Mouse (Mus musculus) midbrain, postnatal 0 days (tissue): ENCODE data around the gene Cacna1c. TPM values are rescaled to one million over a fixed set of nuclear protein-coding genes. Genes with fewer than 3 reads are reported as not detected.

ENCODE experiments used
- ATAC-seq: fragments of 200-750 bp; cut with Nextera tagmentation; 2 replicates; pipeline ENCODE4 v1.8.0; 2017; ENCODE audit warnings: moderate number of reproducible peaks, mild to moderate bottlenecking, moderate TSS enrichment, moderate library complexity; ENCODE audit not compliant: low FRiP score
- DNase-seq: peaks from one replicate; pipeline ENCODE4 v3.0.0-alpha.2; 2015; ENCODE audit warnings: low spot score
- H3K27ac ChIP-seq: fragments of 300-500 bp; sonication (generic); 2 replicates; pipeline ENCODE4 v1.5.1; 2014; ENCODE audit warnings: low read depth, mild to moderate bottlenecking, low read length, mixed read lengths
- H3K27me3 ChIP-seq: fragments of 300-500 bp; sonication (generic); 2 replicates; pipeline ENCODE4 v1.6.1; 2014; ENCODE audit warnings: low read length, control low read depth, mixed read lengths; ENCODE audit not compliant: insufficient read depth
- H3K36me3 ChIP-seq: fragments of 300-500 bp; sonication (generic); 2 replicates; pipeline ENCODE4 v1.6.1; 2014; ENCODE audit warnings: low read length, control low read depth, mixed read lengths; ENCODE audit not compliant: insufficient read depth
- H3K4me1 ChIP-seq: fragments of 300-500 bp; sonication (generic); 2 replicates; pipeline ENCODE4 v1.6.1; 2014; ENCODE audit warnings: mild to moderate bottlenecking, control low read depth, antibody characterized with exemption, low read length, mixed read lengths; ENCODE audit not compliant: insufficient read depth
- H3K4me2 ChIP-seq: fragments of 300-500 bp; sonication (generic); 2 replicates; pipeline ENCODE4 v1.6.1; 2014; ENCODE audit warnings: low read depth, mild to moderate bottlenecking, low read length, mixed read lengths; ENCODE audit not compliant: poor library complexity, severe bottlenecking
- H3K4me3 ChIP-seq: fragments of 300-500 bp; sonication (generic); 2 replicates; pipeline ENCODE4 v1.5.1; 2014; ENCODE audit warnings: low read depth, mild to moderate bottlenecking, low read length, moderate library complexity
- H3K9ac ChIP-seq: fragments of 300-500 bp; sonication (generic); replicated peaks from 2 replicates; pipeline ENCODE4 v1.6.1; 2014; ENCODE audit warnings: mild to moderate bottlenecking, low read length, moderate library complexity, mixed read lengths; ENCODE audit not compliant: poor library complexity, severe bottlenecking
- H3K9me3 ChIP-seq: fragments of 300-500 bp; sonication (generic); 2 replicates; pipeline ENCODE4 v1.6.1; 2016; ENCODE audit warnings: low read length, control low read depth
- CTCF ChIP-seq: IDR thresholded peaks from 2 replicates; pipeline ENCODE4 v1.5.1; 2016; ENCODE audit warnings: antibody characterized with exemption, mild to moderate bottlenecking
- WGBS: fragments of 180-500 bp; shearing (Covaris S2); extraction: QIAGEN DNeasy Blood & Tissue Kit; methylation state at CpG from one replicate; pipeline ENCODE4 v1.1.7; 2014; 5-methylcytosine and 5-hydroxymethylcytosine counted together
- polyA plus RNA-seq: library from polyadenylated mRNA; unstranded; fragments of >200 nt; fragmentation: Nextera tagmentation; extraction: Ambion mirVana; gene quantifications from 2 replicates; pipeline ENCODE4 v1.2.1, GENCODE M21; 2015
- total RNA-seq: library from RNA; depleted of rRNA; stranded (reverse); fragments of >200 nt; gene quantifications from 2 replicates; pipeline ENCODE4 v1.2.3, GENCODE M21; 2014

Gene Cacna1c
- total and polyA plus RNA-seq, 2 experiments from 2014 or later, result 4.9 to 33.9 TPM

DNA sequence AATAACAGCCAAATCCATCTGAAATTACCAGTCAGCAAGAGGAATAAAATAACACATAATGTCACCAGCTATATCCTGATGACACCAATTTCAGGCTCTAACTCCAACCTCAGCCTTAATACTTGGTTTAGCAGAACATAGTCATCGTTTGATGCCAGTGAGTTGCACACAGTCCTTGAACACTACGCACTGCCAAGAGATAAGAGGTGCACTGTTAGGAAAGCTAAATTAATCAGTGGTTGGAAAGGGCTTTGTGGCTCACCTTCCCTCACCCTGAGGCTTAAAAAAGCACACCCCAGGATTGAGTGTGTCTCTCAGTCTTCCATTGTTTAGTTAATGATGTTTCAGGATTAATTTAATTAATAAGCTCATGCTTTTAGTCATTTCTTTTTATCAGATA lies 16.0 kb downstream of the Cacna1c start:
- H3K9ac ChIP-seq, result no peak overlapping the region
- peaks cover 8% of the 10 kb centered on the region; the same call in 1 of the 2 replicates for H3K36me3 ChIP-seq
- no peak for DNase-seq
- H3K4me3 ChIP-seq, result no peak overlapping the region
- ATAC-seq, result no peak
- H3K27ac ChIP-seq, result no peak overlapping the region
- no peak overlapping the region for H3K4me2 ChIP-seq
- peaks cover 9% of the 10 kb centered on the region; the same call in 1 of the 2 replicates for H3K4me1 ChIP-seq
- 86% methylated on average over 2 of the region's 2 CpGs for WGBS
- H3K9me3 ChIP-seq, result no peaks in the 10 kb centered on the region
- no peak for TF ChIP-seq CTCF
- H3K27me3 ChIP-seq, result no peaks in the 10 kb centered on the region

DNA sequence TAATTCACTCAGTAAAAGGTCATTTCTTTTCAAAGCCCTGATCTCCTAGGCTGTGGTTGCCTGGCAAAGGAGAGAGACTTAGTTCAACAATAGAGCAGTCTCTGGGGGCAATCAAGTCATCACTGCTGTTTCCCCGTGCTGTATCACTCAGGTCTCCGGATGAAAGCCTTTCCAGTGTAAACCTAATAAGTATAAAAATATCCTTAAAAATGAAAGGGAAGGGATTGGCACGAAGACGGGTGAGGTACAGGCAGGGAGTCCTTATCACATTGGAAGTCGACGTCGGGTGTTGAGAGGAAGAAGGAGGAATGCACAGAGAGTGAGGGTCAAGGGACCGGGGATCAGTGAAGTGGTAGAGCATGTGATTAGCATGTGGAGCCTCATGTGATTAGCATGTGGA lies 19.1 kb downstream of the Cacna1c start:
- H3K4me3 ChIP-seq, result no peak overlapping the region
- no peaks in the 10 kb centered on the region for H3K9me3 ChIP-seq
- DNase-seq (peak; percentile 8), ATAC-seq (no peak)
- H3K36me3 ChIP-seq, result no peaks in the 10 kb centered on the region
- no peak for TF ChIP-seq CTCF
- H3K4me1 ChIP-seq, result peaks cover 9% of the 10 kb centered on the region; the same call in 1 of the 2 replicates
- no peak overlapping the region for H3K27ac ChIP-seq
- WGBS, result 47% methylated on average over 8 of the region's 8 CpGs
- H3K4me2 ChIP-seq, result 0 out of 2 replicates have a peak overlapping the region, but pooled peaks have one; percentile 9
- H3K27me3 ChIP-seq, result no peaks in the 10 kb centered on the region
- no peak overlapping the region for H3K9ac ChIP-seq

DNA sequence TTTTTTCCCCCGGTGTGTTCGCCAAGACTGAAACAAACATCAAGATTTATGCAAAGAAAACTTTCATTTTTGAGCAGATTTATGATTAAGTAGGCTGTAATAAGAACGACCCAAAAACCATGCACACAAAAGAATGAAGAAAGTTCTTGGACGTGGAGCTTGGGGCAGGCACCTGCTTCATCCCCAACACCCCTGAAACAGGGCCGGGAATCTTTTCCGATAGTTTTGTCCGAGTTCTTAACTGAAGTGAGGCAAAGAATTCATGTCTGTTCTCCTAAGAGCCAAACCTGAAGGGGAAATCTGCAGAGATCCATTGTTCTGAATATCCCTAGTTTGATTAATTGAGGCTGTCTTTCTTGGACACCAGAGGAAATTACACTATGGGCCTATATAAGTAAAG lies 20.1 kb downstream of the Cacna1c start:
- H3K9me3 ChIP-seq, result no peaks in the 10 kb centered on the region
- ATAC-seq (no peak), DNase-seq (no peak)
- peak overlapping the region; percentile 83; the same call in 1 of the 2 replicates for H3K9ac ChIP-seq
- H3K4me1 ChIP-seq, result peaks cover 9% of the 10 kb centered on the region; the same call in 1 of the 2 replicates
- WGBS, result 65% methylated on average over 7 of the region's 7 CpGs
- no peak for TF ChIP-seq CTCF
- peak overlapping the region; percentile 59 for H3K4me2 ChIP-seq
- H3K36me3 ChIP-seq, result no peaks in the 10 kb centered on the region
- no peaks in the 10 kb centered on the region for H3K27me3 ChIP-seq
- no peak overlapping the region for H3K27ac ChIP-seq
- peak overlapping the region; percentile 96 for H3K4me3 ChIP-seq

DNA sequence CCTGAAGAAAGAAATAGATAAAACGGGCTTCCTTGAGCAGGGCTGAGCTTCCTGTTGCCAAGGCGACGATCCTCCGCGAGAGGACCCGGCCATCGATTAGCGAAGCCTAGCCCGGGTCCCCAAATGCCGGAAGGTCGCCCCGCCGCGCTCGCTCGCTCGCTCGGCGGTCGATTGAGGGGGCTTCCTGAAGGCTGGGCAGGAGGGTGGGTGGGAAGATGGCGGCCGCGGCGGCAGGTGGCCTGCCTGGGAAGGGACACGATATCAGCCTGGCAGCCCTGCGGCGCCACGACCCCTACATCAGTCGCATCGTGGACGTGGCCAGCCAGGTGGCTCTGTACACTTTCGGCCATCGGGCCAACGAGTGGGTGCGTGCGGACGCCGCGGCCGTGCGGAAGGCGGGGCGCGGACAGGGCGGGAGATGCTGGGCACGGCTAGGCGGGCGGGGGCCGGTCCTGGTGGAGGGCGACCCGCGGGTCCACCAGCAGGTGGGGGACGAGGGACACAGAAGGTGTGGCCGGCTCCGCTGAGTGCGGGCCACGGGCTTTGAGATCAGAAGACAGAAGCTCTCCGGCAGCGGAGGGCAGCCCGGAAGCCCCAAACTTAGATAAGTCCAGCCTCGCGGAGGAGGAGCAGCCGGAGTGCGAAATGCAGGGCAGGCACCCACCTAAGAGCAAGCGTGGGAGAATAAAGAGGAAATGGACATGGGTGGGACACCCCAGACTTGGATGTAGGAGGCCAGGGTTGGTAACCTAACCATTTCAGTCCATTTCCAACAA lies 21.0 kb downstream of the Cacna1c start, which contains the start of gene Dcp1b:
TSS of gene Dcp1b (plus strand) at position 176 of the 776 bp plus-strand sequence.
- under 1% methylated on average over 63 of the region's 65 CpGs for WGBS
- no peaks in the 10 kb centered on the region for H3K36me3 ChIP-seq
- H3K27ac ChIP-seq, result peak within 1 kb of the TSS; percentile 95
- ATAC-seq (peak; percentile 91), DNase-seq (peak; percentile 95)
- no peaks in the 10 kb centered on the region for H3K27me3 ChIP-seq
- peaks cover 9% of the 10 kb centered on the region; the same call in 1 of the 2 replicates for H3K4me1 ChIP-seq
- peak within 1 kb of the TSS; percentile 83 for H3K9ac ChIP-seq
- peak within 1 kb of the TSS; percentile 96 for H3K4me3 ChIP-seq
- no peaks in the 10 kb centered on the region for H3K9me3 ChIP-seq
- peak; percentile 52 for TF ChIP-seq CTCF
- H3K4me2 ChIP-seq, result peak within 1 kb of the TSS; percentile 59

DNA sequence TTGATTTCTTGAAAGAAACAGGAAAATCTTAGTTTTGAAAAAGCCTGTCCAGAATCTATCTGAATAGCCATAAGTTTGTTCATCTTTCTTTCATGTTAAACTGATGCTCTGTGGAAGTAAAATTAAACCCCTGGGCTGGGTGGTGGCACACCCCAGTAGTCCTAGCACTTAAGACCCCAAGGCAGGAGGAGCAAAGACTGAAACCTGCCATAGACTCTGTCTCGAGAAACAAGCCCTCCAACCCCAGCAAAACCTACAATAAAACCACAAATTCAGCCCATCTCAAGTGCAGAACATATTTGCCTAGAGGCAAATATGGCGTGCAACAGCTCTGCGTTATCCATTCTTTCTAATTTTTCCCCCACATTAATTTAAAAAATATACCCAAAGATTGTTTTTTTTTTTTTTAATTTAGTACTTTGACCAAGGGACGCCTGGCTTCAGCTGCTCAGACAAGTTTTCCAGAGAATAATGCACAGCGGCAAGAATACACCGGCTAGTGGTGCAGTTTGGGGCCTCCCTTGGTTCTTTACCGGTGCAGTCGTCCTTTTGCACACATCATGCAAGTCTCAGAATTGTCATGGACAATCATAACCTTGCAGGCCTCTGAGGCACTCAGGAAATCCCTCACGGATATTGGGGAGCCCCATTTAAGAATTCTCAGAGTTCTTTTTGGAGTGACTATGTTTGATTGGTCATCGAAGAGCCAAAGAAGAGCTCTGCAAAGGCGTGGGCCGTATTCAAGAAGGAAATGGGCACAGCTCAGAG lies 21.7 kb downstream of the Cacna1c start:
- Histone ChIP-seq H3K4me3 (peak overlapping the region; percentile 96), H3K9me3 (no peaks in the 10 kb centered on the region), H3K27ac (peak overlapping the region; percentile 95), H3K27me3 (no peaks in the 10 kb centered on the region), H3K9ac (no peak overlapping the region), H3K4me1 (peaks cover 9% of the 10 kb centered on the region; the same call in 1 of the 2 replicates), H3K4me2 (peak overlapping the region; percentile 48), H3K36me3 (no peaks in the 10 kb centered on the region)
- ATAC-seq (peak; percentile 28; the same call in 1 of the 2 replicates), DNase-seq (no peak)
- 49% methylated on average over 12 of the region's 12 CpGs for WGBS
- no peak for TF ChIP-seq CTCF

DNA sequence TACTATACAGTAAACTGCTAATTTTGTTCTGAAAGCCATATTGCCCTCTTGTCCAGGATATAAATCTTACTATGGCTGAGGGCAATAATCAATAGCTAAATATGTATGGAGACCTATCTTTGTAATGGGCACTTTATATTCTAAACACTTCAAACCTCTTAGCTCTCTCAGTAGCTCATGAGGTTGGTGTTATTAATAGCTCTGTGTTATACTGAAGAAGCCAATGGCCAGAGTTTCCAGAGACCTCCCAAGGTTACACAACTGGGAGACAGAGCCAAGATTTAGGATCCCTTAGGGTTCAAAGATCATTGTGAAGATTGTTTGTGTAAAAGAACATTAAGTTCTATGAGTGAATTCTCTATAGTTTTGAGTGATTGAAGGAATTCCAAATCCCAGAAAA lies 30.5 kb downstream of the Cacna1c start:
- TF ChIP-seq CTCF, result no peak
- no peaks in the 10 kb centered on the region for H3K4me1 ChIP-seq
- no peak overlapping the region for H3K27ac ChIP-seq
- H3K27me3 ChIP-seq, result no peaks in the 10 kb centered on the region
- no peak overlapping the region for H3K9ac ChIP-seq
- no peak for ATAC-seq
- no peaks in the 10 kb centered on the region for H3K36me3 ChIP-seq
- no peak overlapping the region for H3K4me3 ChIP-seq
- no peaks in the 10 kb centered on the region for H3K9me3 ChIP-seq
- DNase-seq, result no peak
- no peak overlapping the region for H3K4me2 ChIP-seq
